Mouse (Mus musculus) adrenal gland, postnatal 10 days (tissue): Measurements from ENCODE around the gene Col23a1. TPM values are rescaled to one million over a fixed set of nuclear protein-coding genes. Genes with fewer than 3 reads are reported as not detected.

ENCODE experiments used
- DNase-seq: peaks from one replicate; pipeline ENCODE4 v3.0.0; 2021; ENCODE audit warnings: mixed read lengths
- total RNA-seq, 2 experiments: library from RNA; stranded (reverse); gene quantifications; 2 replicates each; pipeline ENCODE4 v1.2.3; 2021

Gene Col23a1
- total RNA-seq, 2 experiments from 2014 or later, result 8.6 to 11.0 TPM

- peak; percentile 33 for DNase-seq
Measured at GRCm38 (mm10) chr11:51485051-51485521, 195.4 kb downstream of the Col23a1 start.

- no peak for DNase-seq
Measured at GRCm38 (mm10) chr11:51485775-51486464, 196.2 kb downstream of the Col23a1 start.

GRCm38 (mm10) chr11:51488813-51489212 is 199.1 kb downstream of the Col23a1 start:
- no peak for DNase-seq

GRCm38 (mm10) chr11:51493421-51493820 is 203.7 kb downstream of the Col23a1 start:
- no peak for DNase-seq

GRCm38 (mm10) chr11:51494178-51494577 is 204.5 kb downstream of the Col23a1 start:
- DNase-seq, result peak; percentile 10

GRCm38 (mm10) chr11:51499776-51500175 is 210.1 kb downstream of the Col23a1 start:
- no peak for DNase-seq

GRCm38 (mm10) chr11:51502431-51502851 is 212.7 kb downstream of the Col23a1 start:
- DNase-seq, result no peak

GRCm38 (mm10) chr11:51504946-51505345 is 215.2 kb downstream of the Col23a1 start:
- DNase-seq, result peak; percentile 65

- peak; percentile 54 for DNase-seq
Measured at GRCm38 (mm10) chr11:51508053-51508452, 218.3 kb downstream of the Col23a1 start.

- no peak for DNase-seq
Measured at GRCm38 (mm10) chr11:51509211-51509610, 219.5 kb downstream of the Col23a1 start.

- DNase-seq, result no peak
Measured at GRCm38 (mm10) chr11:51513019-51513418, 223.3 kb downstream of the Col23a1 start.

- DNase-seq, result no peak
Measured at GRCm38 (mm10) chr11:51515346-51515745, 225.6 kb downstream of the Col23a1 start.

- no peak for DNase-seq
Measured at GRCm38 (mm10) chr11:51518100-51518499, 228.4 kb downstream of the Col23a1 start.

- DNase-seq, result no peak
Measured at GRCm38 (mm10) chr11:51518585-51518984, 228.9 kb downstream of the Col23a1 start.

- no peak for DNase-seq
Measured at GRCm38 (mm10) chr11:51521440-51521839, 231.7 kb downstream of the Col23a1 start.

- DNase-seq, result no peak
Measured at GRCm38 (mm10) chr11:51523215-51523614, 233.5 kb downstream of the Col23a1 start.

GRCm38 (mm10) chr11:51523625-51524024 is 233.9 kb downstream of the Col23a1 start:
- no peak for DNase-seq

- peak; percentile 42 for DNase-seq
Measured at GRCm38 (mm10) chr11:51526631-51527161, 237.0 kb downstream of the Col23a1 start.

GRCm38 (mm10) chr11:51533128-51533533 is 243.4 kb downstream of the Col23a1 start:
- no peak for DNase-seq

- peak; percentile 68 for DNase-seq
Measured at GRCm38 (mm10) chr11:51534314-51534713, 244.6 kb downstream of the Col23a1 start.

- DNase-seq, result no peak
Measured at GRCm38 (mm10) chr11:51538388-51538787, 248.7 kb downstream of the Col23a1 start.

GRCm38 (mm10) chr11:51538919-51539758 is 249.4 kb downstream of the Col23a1 start:
- DNase-seq, result no peak

GRCm38 (mm10) chr11:51539759-51540282 is 250.1 kb downstream of the Col23a1 start:
- peak; percentile 99 for DNase-seq
